Mouse (Mus musculus): ENCODE measurements around the gene Impg1.
"Not testable (repeated sequence)": the region's sequence is repeated elsewhere in the genome, so short reads cannot be mapped to it uniquely, and the experiment has no call there.

Gene Impg1

GRCm38 (mm10) chr9:80342520-80342919 is 122.8 kb downstream of the Impg1 start:
- DNase-seq: no peak

- no peak for DNase-seq
These were observed 123.5 kb downstream of the Impg1 start for GRCm38 (mm10) chr9:80341756-80342155.

- DNase-seq: no peak
These were observed 124.4 kb downstream of the Impg1 start for GRCm38 (mm10) chr9:80340927-80341326.

GRCm38 (mm10) chr9:80338026-80338425 is 127.3 kb downstream of the Impg1 start:
- no peak for DNase-seq

GRCm38 (mm10) chr9:80335660-80336357 is 129.5 kb downstream of the Impg1 start:
- no peak for DNase-seq

- DNase-seq: no peak
These were observed 131.2 kb downstream of the Impg1 start for GRCm38 (mm10) chr9:80333998-80334605.

GRCm38 (mm10) chr9:80333466-80333865 is 131.8 kb downstream of the Impg1 start:
- DNase-seq: no peak

GRCm38 (mm10) chr9:80332153-80332552 is 133.1 kb downstream of the Impg1 start:
- peak; percentile 6 for DNase-seq

GRCm38 (mm10) chr9:80321051-80321887 is 144.0 kb downstream of the Impg1 start:
- not testable (repeated sequence) for DNase-seq

- DNase-seq: no peak
These were observed 147.3 kb downstream of the Impg1 start for GRCm38 (mm10) chr9:80318027-80318426.

- DNase-seq: no peak
These were observed 149.4 kb downstream of the Impg1 start for GRCm38 (mm10) chr9:80315922-80316321.

GRCm38 (mm10) chr9:80313610-80314009 is 151.7 kb downstream of the Impg1 start:
- no peak for DNase-seq

- no peak for DNase-seq
These were observed 157.7 kb downstream of the Impg1 start for GRCm38 (mm10) chr9:80307629-80308028.

- DNase-seq: no peak
These were observed 158.4 kb downstream of the Impg1 start for GRCm38 (mm10) chr9:80306853-80307252.

- no peak for DNase-seq
These were observed 158.9 kb downstream of the Impg1 start for GRCm38 (mm10) chr9:80306390-80306789.

- DNase-seq: no peak
These were observed 161.8 kb downstream of the Impg1 start for GRCm38 (mm10) chr9:80303518-80303917.

- DNase-seq: no peak
These were observed 166.2 kb downstream of the Impg1 start for GRCm38 (mm10) chr9:80299031-80299430.

- DNase-seq: no peak
These were observed 169.2 kb downstream of the Impg1 start for GRCm38 (mm10) chr9:80296086-80296485.

- DNase-seq: no peak
These were observed 172.2 kb downstream of the Impg1 start for GRCm38 (mm10) chr9:80293056-80293584.

GRCm38 (mm10) chr9:80286845-80287244 is 178.4 kb downstream of the Impg1 start:
- DNase-seq: no peak

- DNase-seq: no peak
These were observed 180.6 kb downstream of the Impg1 start for GRCm38 (mm10) chr9:80284539-80285174.

GRCm38 (mm10) chr9:80282426-80282825 is 182.9 kb downstream of the Impg1 start:
- no peak for DNase-seq

- no peak for DNase-seq
These were observed 184.6 kb downstream of the Impg1 start for GRCm38 (mm10) chr9:80280724-80281123.

Data from cerebellum, adult 11 months (tissue).